14 mouse cellular contexts compared by ENCODE assay signal in the genomic region with DNA sequence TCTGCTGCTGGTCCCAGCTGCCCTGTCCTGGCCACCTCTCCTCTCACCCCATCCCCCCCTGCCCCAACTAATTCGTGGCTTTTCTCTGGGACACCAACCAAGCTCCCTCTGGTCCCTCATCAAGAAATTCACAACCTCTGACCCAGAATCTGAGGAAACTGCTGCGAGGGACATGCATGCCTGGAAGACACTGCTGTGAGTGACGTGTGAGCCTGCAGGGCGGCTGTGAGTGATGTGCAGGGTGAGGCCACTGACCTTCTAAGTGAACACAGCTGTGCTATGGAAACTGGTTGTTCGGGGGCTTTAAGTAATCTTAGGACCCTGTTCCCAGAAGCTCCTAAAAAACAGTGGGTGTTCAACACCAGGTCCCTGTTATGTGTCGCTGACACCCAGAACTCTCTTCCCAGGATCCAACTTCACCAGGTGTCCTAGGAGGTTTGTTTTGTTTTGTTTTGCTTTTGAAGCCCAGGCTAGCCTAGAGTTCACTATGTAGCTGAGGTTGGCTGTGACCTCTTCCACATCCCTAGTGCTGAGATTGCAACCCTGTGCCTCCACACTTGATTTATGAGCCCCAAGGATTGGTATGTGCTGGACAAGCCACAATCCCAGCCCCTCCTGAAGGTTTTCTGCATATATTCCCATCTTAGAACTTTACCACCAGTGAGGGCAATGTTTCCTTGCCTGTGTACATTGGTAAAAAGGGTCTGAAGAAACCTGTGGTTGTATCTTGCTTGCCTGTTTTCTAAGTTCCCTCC. TPM values are rescaled to one million over a fixed set of nuclear protein-coding genes. Genes with fewer than 3 reads are reported as not detected.
DNase-seq lines count a peak whose midpoint lies in the region; ATAC-seq lines count a peak whose summit lies in the region.
"Had no signal": no experiment of that assay in that cellular context is flagged by ENCODE, and none has a peak within 500 bp of the region (broad histone marks: within the 10 kb centered on the region; RNA-seq: fewer than 3 reads in every experiment).

No protein-coding gene starts in this region.

- peak; percentile 28; the same call in 1 of the 2 replicates for ATAC-seq in kidney, embryonic 15.5 days (replicated peaks; ENCODE audit: low FRiP score)
- no peak for ATAC-seq in limb, embryonic 11.5 days (ENCODE audit: insufficient number of reproducible peaks, low FRiP score, low TSS enrichment, low read depth)
- no peak for ATAC-seq in cerebellum, adult (ENCODE audit: insufficient number of reproducible peaks, low FRiP score, low TSS enrichment)
- ATAC-seq: hindbrain, embryonic 16.5 days had no signal

- H3K9ac ChIP-seq in kidney, embryonic 15.5 days, result no peak overlapping the region
- H3K9ac ChIP-seq in limb, embryonic 11.5 days (ENCODE audit: low read length), result 0 out of 2 replicates have a peak overlapping the region, but pooled peaks have one; percentile 5

- H3K36me3 ChIP-seq in kidney, embryonic 15.5 days, result no peaks in the 10 kb centered on the region
- no peaks in the 10 kb centered on the region for H3K36me3 ChIP-seq in limb, embryonic 11.5 days (ENCODE audit: control insufficient read depth, insufficient read depth, low read length)

- H3K9me3 ChIP-seq in kidney, embryonic 15.5 days (replicated peaks), result 0 out of 2 replicates have a peak, but pooled peaks cover 2% of the 10 kb centered on the region
- H3K9me3 ChIP-seq in limb, embryonic 11.5 days (ENCODE audit: control insufficient read depth, low read length), result peaks cover under 1% of the 10 kb centered on the region; the same call in 1 of the 2 replicates

- H3K4me1 ChIP-seq in kidney, embryonic 15.5 days, result peaks cover 19% of the 10 kb centered on the region
- H3K4me1 ChIP-seq in brown adipose tissue, adult 24 weeks (ENCODE audit: control insufficient read depth, insufficient read depth, insufficient read length, low read length), result peaks cover 7% of the 10 kb centered on the region
- H3K4me1 ChIP-seq in limb, embryonic 11.5 days (ENCODE audit: control insufficient read depth, insufficient read depth, low read length), result peaks cover 5% of the 10 kb centered on the region; the same call in 1 of the 2 replicates

- no peak overlapping the region for H3K4me3 ChIP-seq in kidney, embryonic 15.5 days (replicated peaks)
- H3K4me3 ChIP-seq in brown adipose tissue, adult 24 weeks (ENCODE audit: insufficient read depth, low read depth, low read length), result no peak overlapping the region
- no peak overlapping the region for H3K4me3 ChIP-seq in limb, embryonic 11.5 days (ENCODE audit: low read depth, low read length)

- H3K27me3 ChIP-seq in kidney, embryonic 15.5 days, result no peaks in the 10 kb centered on the region
- no peaks in the 10 kb centered on the region for H3K27me3 ChIP-seq in limb, embryonic 11.5 days (ENCODE audit: control insufficient read depth, insufficient read depth, low read length)

- peak overlapping the region; percentile 80 for H3K27ac ChIP-seq in kidney, embryonic 15.5 days
- peak overlapping the region; percentile 32 for H3K27ac ChIP-seq in brown adipose tissue, adult 24 weeks (replicated peaks; ENCODE audit: low read depth, low read length)
- 0 out of 2 replicates have a peak overlapping the region, but pooled peaks have one; percentile 1 for H3K27ac ChIP-seq in limb, embryonic 11.5 days (replicated peaks; ENCODE audit: low read depth, low read length)

- WGBS in kidney, embryonic 15.5 days, result 32% methylated on average over 6 of the region's 6 CpGs
- 8% methylated on average over 6 of the region's 6 CpGs for WGBS in limb, embryonic 11.5 days

- no peak overlapping the region for H3K4me2 ChIP-seq in kidney, embryonic 15.5 days
- H3K4me2 ChIP-seq in limb, embryonic 11.5 days (ENCODE audit: low read depth, severe bottlenecking), result no peak overlapping the region

- peak; percentile 22 for DNase-seq in adrenal gland, postnatal 14 days
- no peak for DNase-seq in adrenal gland, postnatal 10 days
- no peak for DNase-seq in kidney, postnatal 36 days
- peak; percentile 40 for DNase-seq in limb, embryonic 11.5 days (ENCODE audit: low spot score)
- no peak for DNase-seq in frontal cortex, postnatal 10 days (ENCODE audit: low spot score in 2 of 2)
- DNase-seq: right cerebral cortex, postnatal 25 days; thymus, adult 2 months had no signal

RNA-seq across cellular contexts. Expression of a gene that starts 44.5 kb away (rescaled TPM):
- total RNA-seq in adrenal gland, postnatal 14 days (2021), result 1.2 and 18.3 TPM in 2 replicates
- 10 to 100 TPM; 10.1 to 24.6 TPM for total RNA-seq in adrenal gland, postnatal 10 days (2021)
- 6.8 and 6.9 TPM in 2 replicates for polyA plus RNA-seq in kidney, embryonic 15.5 days (2015; fragmentation: Nextera tagmentation; extraction: Ambion mirVana)
- polyA plus RNA-seq in brown adipose tissue, adult 24 weeks (2012; ENCODE audit: insufficient read depth, insufficient read length, missing spikeins), result not detected in 2 replicates
- not detected in 2 replicates for polyA plus RNA-seq in limb, embryonic 11.5 days (2014; fragmentation: Nextera tagmentation; extraction: Ambion mirVana)
- total RNA-seq: granulocyte monocyte progenitor cell, adult 5-6 weeks had no signal
- polyA plus RNA-seq: hindbrain, embryonic 16.5 days; liver, embryonic 16.5 days; Patski had no signal

RNA-seq across cellular contexts. Expression of a gene that starts 47.2 kb away (rescaled TPM):
- 0.78 and 1.4 TPM in 2 replicates for total RNA-seq in adrenal gland, postnatal 14 days (2021)
- 1 to 10 TPM; 1.7 to 2.0 TPM for total RNA-seq in adrenal gland, postnatal 10 days (2021)
- 9.6 and 10.3 TPM in 2 replicates for polyA plus RNA-seq in kidney, embryonic 15.5 days (2015; fragmentation: Nextera tagmentation; extraction: Ambion mirVana)
- polyA plus RNA-seq in brown adipose tissue, adult 24 weeks (2012; ENCODE audit: insufficient read depth, insufficient read length, missing spikeins), result 1.9 and 3.6 TPM in 2 replicates
- polyA plus RNA-seq in limb, embryonic 11.5 days (2014; fragmentation: Nextera tagmentation; extraction: Ambion mirVana), result not detected in 2 replicates
- total RNA-seq: granulocyte monocyte progenitor cell, adult 5-6 weeks had no signal
- polyA plus RNA-seq: liver, embryonic 16.5 days; Patski had no signal

Comparison
In these comparisons a context has a peak if more than half of its experiments do, and no peak if none do; other contexts are left out.
1. DNase-seq: peak in adrenal gland, postnatal 14 days (single experiment) and limb, embryonic 11.5 days (single experiment); none in adrenal gland, postnatal 10 days (single experiment), kidney, postnatal 36 days (0 of 2) and frontal cortex, postnatal 10 days (0 of 2).
2. H3K27ac ChIP-seq: peak in every context shown above with its lines; median percentile 80 in kidney, embryonic 15.5 days; 32 in brown adipose tissue, adult 24 weeks; 1 in limb, embryonic 11.5 days.